Mouse (Mus musculus) ES-Bruce4 (cell line): Measurements from ENCODE around the gene Bmp5. TPM values are rescaled to one million over a fixed set of nuclear protein-coding genes. Genes with fewer than 3 reads are reported as not detected.

ENCODE experiments used
- H3K27ac ChIP-seq: 2 replicates; pipeline ENCODE4 v1.5.1; 2012; ENCODE audit warnings: low read length, inconsistent platforms; ENCODE audit not compliant: insufficient read depth
- H3K27me3 ChIP-seq: 2 replicates; pipeline ENCODE4 v1.6.1; 2012; ENCODE audit warnings: mild to moderate bottlenecking, low read length, inconsistent platforms; ENCODE audit not compliant: control insufficient read depth, poor library complexity, insufficient read depth, severe bottlenecking
- H3K36me3 ChIP-seq: 2 replicates; pipeline ENCODE4 v1.6.1; 2012; ENCODE audit warnings: inconsistent platforms, mild to moderate bottlenecking, low read length, moderate library complexity; ENCODE audit not compliant: control insufficient read depth, poor library complexity, insufficient read depth, severe bottlenecking
- H3K4me1 ChIP-seq: one replicate; pipeline ENCODE4 v1.8.1; 2011; ENCODE audit warnings: low read length; ENCODE audit not compliant: control insufficient read depth, insufficient read depth
- H3K4me3 ChIP-seq: 2 replicates; pipeline ENCODE4 v1.5.1; 2011; ENCODE audit warnings: low read depth, mild to moderate bottlenecking, low read length
- H3K9ac ChIP-seq: 2 replicates; pipeline ENCODE4 v1.6.1; 2012; ENCODE audit warnings: low read depth, mild to moderate bottlenecking, inconsistent platforms; ENCODE audit not compliant: poor library complexity, severe bottlenecking
- H3K9me3 ChIP-seq: replicated peaks from 2 replicates; pipeline ENCODE4 v1.6.1; 2012; ENCODE audit warnings: mild to moderate bottlenecking, low read length, inconsistent platforms; ENCODE audit not compliant: control insufficient read depth, poor library complexity, insufficient read depth, severe bottlenecking
- CTCF ChIP-seq: IDR thresholded peaks from one replicate; pipeline ENCODE4 v1.8.1; 2011; ENCODE audit warnings: low read depth, low read length
- EP300 ChIP-seq: IDR thresholded peaks from 2 replicates; pipeline ENCODE4 v1.6.1; 2011; ENCODE audit warnings: low read depth, low read length; ENCODE audit not compliant: insufficient read depth
- POLR2A ChIP-seq: IDR thresholded peaks from one replicate; pipeline ENCODE4 v1.8.1; 2011; ENCODE audit warnings: low read length; ENCODE audit not compliant: insufficient read depth
- polyA plus RNA-seq: library from polyadenylated mRNA; stranded (reverse); fragments of >200 nt; gene quantifications from 2 replicates; pipeline ENCODE4 v1.2.4, GENCODE M21; 2011; ENCODE audit warnings: low read depth; ENCODE audit not compliant: missing spikeins, insufficient read depth, insufficient read length

Gene Bmp5
- polyA plus RNA-seq, 1 experiment, result 0.46 TPM

DNA sequence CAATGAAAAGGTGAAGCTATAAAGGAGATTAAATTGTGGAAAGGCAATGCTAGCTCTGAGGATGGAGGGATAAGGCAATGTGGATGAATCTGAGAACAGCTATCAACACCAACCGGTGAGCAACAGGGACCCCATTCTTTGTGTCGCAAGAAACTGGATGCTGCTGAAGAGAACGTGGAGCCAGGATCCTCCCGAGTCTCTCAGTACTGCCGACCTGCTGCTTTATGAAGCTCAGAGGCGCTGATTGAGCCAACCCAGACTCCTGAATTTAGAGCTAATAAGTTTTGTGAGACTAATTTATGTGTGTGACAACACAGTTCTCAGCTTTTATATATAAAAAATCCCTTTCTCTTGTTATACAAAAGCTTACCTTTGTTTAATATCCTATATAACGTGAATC lies 136.4 kb downstream of the Bmp5 start:
- Histone ChIP-seq H3K27ac (no peak overlapping the region), H3K36me3 (no peaks in the 10 kb centered on the region), H3K9ac (no peak overlapping the region), H3K4me3 (no peak overlapping the region), H3K4me1 (no peaks in the 10 kb centered on the region), H3K27me3 (no peaks in the 10 kb centered on the region), H3K9me3 (no peaks in the 10 kb centered on the region)
- TF ChIP-seq EP300 (no peak), CTCF (no peak), POLR2A (no peak)

GRCm38 (mm10) chr9:75916027-75916426 lies 140.9 kb downstream of the Bmp5 start:
- H3K9me3 ChIP-seq, result no peaks in the 10 kb centered on the region
- no peaks in the 10 kb centered on the region for H3K4me1 ChIP-seq
- no peaks in the 10 kb centered on the region for H3K36me3 ChIP-seq
- H3K9ac ChIP-seq, result no peak overlapping the region
- no peak overlapping the region for H3K27ac ChIP-seq
- no peak for TF ChIP-seq EP300
- no peak overlapping the region for H3K4me3 ChIP-seq
- H3K27me3 ChIP-seq, result no peaks in the 10 kb centered on the region

GRCm38 (mm10) chr9:75927196-75927880 lies 152.2 kb downstream of the Bmp5 start:
- no peak overlapping the region for H3K9ac ChIP-seq
- H3K9me3 ChIP-seq, result no peaks in the 10 kb centered on the region
- no peaks in the 10 kb centered on the region for H3K36me3 ChIP-seq
- no peak overlapping the region for H3K27ac ChIP-seq
- H3K4me3 ChIP-seq, result no peak overlapping the region
- H3K27me3 ChIP-seq, result no peaks in the 10 kb centered on the region
- no peaks in the 10 kb centered on the region for H3K4me1 ChIP-seq
- TF ChIP-seq CTCF (no peak), POLR2A (no peak), EP300 (no peak)

GRCm38 (mm10) chr9:75928068-75928467 lies 152.9 kb downstream of the Bmp5 start:
- Histone ChIP-seq H3K4me1 (no peaks in the 10 kb centered on the region), H3K36me3 (no peaks in the 10 kb centered on the region), H3K4me3 (no peak overlapping the region), H3K9ac (no peak overlapping the region), H3K27me3 (no peaks in the 10 kb centered on the region), H3K27ac (no peak overlapping the region), H3K9me3 (no peaks in the 10 kb centered on the region)
- no peak for TF ChIP-seq EP300
- no peak for TF ChIP-seq CTCF
- TF ChIP-seq POLR2A, result no peak

- Histone ChIP-seq H3K36me3 (no peaks in the 10 kb centered on the region), H3K9ac (no peak overlapping the region), H3K4me3 (no peak overlapping the region), H3K9me3 (no peaks in the 10 kb centered on the region), H3K4me1 (no peaks in the 10 kb centered on the region), H3K27me3 (no peaks in the 10 kb centered on the region), H3K27ac (no peak overlapping the region)
- TF ChIP-seq EP300 (no peak), POLR2A (no peak), CTCF (no peak)
Measured at GRCm38 (mm10) chr9:75944663-75945062, 169.5 kb downstream of the Bmp5 start.

Other genes starting within 250 kb of the Bmp5 start
- 65.4 and 69.3 TPM in 2 replicates for gene Tmod3, start 215.7 kb upstream of the Bmp5 start, polyA plus RNA-seq
- gene Tmod2, start 164.0 kb upstream of the Bmp5 start, polyA plus RNA-seq, result 7.3 and 8.9 TPM in 2 replicates
- gene Lysmd2, start 149.6 kb upstream of the Bmp5 start, polyA plus RNA-seq, result 7.0 and 8.3 TPM in 2 replicates
- not detected in 2 replicates for gene Scg3, start 91.3 kb upstream of the Bmp5 start, polyA plus RNA-seq
- gene Hmgcll1, start 239.5 kb downstream of the Bmp5 start, polyA plus RNA-seq, result 5.2 and 6.4 TPM in 2 replicates